Mouse (Mus musculus) cerebellum, postnatal 4 days (tissue): ENCODE results near the gene Pm20d1.
A peak's percentile ranks its signal among the peaks of the same experiment; 100 is the strongest.

Source experiments
- DNase-seq, 2 experiments: peaks; one replicate each; pipeline ENCODE4 v3.0.0; 2022; ENCODE audit warnings: low spot score in 2 of 2, mixed read lengths in 1 of 2

Pm20d1 gene

DNA sequence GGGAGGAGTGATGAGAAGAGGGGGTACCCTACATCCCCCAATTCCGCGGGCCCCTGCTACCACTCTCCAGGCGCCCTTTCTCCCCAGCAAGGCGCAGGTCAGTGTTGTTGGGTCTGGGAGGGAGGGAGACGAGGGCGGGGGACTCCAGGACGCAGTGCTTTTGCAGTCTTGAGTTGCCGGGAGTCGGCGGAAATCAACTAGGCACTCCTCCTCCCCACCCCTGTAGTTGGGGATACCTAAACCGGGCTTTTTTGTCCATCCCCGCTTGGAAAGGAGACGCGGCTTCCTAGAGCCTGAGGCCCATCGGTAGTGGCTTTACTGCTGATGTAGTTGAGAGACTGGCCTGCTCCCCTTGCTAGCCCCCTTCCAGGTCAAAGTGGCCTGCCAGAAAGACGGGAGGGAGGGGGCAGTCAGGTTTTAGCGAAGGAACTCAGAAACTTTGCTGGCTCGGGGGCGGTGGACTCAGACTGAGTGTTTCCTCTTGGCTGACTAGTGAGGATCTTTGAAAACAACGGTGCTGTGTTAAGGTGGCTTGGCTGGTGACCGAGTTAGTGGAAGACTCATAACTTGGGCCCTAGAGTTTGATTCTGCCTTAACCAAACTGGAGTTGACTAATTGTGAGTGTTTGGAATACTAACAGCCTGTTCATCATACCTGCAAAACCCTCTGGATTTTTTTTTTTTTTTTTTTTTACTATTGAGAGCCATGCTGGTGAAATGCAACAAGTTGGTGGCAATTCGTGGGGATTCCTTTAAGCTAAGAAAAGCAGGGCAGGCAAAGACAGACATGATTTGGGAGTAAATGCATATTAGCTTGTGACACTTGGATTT, 31.3 kb downstream of the Pm20d1 start:
- no peak for DNase-seq

DNA sequence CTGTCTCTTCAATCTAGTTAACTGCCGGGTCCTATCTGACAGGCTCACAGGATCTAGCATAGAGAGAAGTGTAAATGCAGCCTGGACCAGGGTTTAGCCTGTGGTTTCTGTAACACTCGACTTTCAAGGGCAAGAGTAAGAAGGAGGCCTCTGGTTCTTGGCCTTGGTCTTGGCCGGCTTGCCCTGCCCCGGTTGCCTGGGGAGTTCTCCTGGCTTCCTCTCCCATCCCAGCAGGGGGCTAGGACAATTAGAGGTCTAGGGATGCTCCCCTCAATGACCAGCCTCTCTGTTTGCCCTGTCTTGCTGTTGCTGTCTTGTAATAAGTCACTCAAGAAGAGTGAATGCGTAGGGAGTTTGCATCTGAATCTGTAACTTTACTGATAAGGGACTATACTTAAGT, 32.1 kb downstream of the Pm20d1 start:
- no peak for DNase-seq

- DNase-seq = no peak
Observed at GRCm38 (mm10) chr1:131830561-131830960, 33.4 kb downstream of the Pm20d1 start.

GRCm38 (mm10) chr1:131830971-131831641, 33.9 kb downstream of the Pm20d1 start:
- DNase-seq = no peak

DNA sequence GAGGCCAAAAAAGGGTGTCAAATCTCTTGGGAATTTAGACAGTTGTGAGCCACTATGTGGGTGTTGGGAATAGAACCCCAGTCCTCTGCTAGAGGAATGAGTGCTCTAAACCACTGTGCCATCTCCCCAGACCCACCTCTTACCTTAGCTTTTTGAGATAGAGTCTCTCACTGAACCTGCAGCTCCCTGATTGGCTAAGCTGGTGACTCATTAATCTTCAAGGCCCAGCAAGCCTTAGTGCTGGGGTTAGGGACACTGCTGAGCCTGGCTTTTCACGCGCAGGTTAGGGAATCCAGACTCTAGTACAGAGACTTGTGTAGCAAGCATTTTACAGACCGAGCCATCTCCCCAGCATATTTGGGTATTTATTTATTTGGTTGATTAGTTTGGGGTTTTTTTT, 39.9 kb downstream of the Pm20d1 start:
- no peak for DNase-seq

GRCm38 (mm10) chr1:131838542-131838941, 41.4 kb downstream of the Pm20d1 start:
- DNase-seq = no peak

- DNase-seq = peak in 1 of 2 experiments; percentile 26
Observed at GRCm38 (mm10) chr1:131839279-131839678, 42.1 kb downstream of the Pm20d1 start.

GRCm38 (mm10) chr1:131842221-131842620, 45.0 kb downstream of the Pm20d1 start:
- no peak for DNase-seq

DNA sequence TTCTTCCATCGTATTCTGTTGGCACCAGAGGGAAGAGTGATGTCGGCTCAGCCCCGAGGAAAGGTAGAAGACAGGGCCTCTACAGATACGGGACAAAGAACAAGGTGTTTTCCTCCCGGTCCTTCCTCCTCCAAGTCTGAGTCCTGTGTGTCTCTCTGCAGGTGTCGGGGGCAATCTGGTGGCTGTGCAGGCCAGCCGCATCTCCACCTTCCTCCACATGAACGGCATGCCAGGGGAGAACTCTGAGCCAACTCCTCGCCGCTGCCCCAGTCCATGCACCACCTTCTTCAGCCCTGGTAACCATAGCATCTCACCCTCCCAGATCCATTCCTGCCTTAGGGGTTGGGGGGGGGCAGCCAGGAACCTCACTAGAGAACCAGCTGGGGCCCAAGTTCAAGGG, 46.6 kb downstream of the Pm20d1 start:
- DNase-seq = no peak

- no peak for DNase-seq
Observed at GRCm38 (mm10) chr1:131844883-131845282, 47.7 kb downstream of the Pm20d1 start.

DNA sequence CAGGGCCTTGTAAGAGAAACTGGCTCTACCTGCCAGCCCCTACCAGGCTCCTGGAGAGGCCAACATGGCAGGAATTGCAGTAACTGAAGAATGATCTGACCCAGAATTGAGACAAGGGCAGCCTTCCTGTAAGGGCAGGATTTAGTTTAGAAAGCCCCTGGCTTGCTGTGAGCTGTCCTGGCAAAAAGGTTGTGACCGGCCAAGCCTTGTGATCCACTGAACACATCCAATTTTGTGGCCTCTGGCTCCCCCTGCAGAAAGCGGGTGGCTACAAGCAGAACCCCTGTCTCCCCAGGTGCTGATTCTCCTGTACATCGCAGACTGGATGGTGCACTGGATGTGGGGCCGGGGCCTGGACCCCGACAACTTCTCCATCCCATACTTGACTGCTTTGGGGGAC, 49.1 kb downstream of the Pm20d1 start:
- peak in 1 of 2 experiments; percentile 57 for DNase-seq

- no peak for DNase-seq
Observed at GRCm38 (mm10) chr1:131861811-131862210, 64.6 kb downstream of the Pm20d1 start.

DNA sequence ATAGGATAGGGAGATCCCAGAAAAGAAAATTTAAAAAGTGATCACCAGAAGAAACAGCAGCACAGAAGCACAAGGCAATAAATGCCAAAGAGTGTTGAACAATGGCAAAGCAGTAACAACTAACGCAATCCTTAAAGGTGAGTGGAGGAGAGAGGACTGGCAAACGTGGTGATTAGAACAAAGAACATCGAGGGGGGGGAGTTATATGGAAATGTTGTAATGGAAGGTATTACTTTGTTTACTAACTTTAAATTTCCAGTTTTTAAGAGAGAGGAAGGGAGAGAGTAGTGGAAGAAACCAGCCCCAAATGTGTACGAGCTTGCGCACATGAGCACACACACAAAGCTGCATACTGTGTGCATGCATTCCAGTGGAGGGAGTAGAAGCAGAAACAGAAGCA, 68.4 kb downstream of the Pm20d1 start:
- no peak for DNase-seq

DNA sequence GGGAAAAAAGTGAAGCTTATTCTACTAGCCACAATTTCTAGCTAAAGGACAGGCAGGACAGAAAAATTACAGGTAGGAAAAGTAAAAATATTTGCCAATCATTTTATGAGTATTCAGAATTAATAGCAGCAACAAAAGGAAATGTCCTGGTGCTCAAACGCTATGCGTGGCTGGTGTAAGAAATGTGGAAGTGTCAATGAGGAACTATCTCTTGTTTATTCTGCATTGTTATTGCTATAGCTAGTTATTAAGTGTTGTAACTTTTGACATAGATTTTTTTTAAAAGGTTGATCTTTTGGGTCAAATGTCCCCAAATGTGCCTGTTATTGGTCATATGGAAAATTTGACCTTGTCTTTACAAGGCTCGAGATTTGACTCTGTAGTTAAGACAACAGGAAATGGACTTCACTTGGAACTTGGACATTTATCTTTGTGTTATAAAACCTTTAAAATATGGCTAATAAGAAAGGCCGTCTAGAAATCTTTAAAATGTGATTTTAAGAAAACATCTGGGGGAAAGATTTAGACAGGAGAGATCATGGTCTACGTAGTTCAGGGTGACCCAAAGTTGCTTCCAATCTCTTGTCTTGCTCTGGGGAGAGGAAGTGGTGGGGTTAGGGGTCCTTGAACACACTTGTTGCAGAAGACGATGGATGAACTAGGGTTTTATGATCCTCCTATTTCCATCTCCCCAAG, 69.3 kb downstream of the Pm20d1 start:
- no peak for DNase-seq

DNA sequence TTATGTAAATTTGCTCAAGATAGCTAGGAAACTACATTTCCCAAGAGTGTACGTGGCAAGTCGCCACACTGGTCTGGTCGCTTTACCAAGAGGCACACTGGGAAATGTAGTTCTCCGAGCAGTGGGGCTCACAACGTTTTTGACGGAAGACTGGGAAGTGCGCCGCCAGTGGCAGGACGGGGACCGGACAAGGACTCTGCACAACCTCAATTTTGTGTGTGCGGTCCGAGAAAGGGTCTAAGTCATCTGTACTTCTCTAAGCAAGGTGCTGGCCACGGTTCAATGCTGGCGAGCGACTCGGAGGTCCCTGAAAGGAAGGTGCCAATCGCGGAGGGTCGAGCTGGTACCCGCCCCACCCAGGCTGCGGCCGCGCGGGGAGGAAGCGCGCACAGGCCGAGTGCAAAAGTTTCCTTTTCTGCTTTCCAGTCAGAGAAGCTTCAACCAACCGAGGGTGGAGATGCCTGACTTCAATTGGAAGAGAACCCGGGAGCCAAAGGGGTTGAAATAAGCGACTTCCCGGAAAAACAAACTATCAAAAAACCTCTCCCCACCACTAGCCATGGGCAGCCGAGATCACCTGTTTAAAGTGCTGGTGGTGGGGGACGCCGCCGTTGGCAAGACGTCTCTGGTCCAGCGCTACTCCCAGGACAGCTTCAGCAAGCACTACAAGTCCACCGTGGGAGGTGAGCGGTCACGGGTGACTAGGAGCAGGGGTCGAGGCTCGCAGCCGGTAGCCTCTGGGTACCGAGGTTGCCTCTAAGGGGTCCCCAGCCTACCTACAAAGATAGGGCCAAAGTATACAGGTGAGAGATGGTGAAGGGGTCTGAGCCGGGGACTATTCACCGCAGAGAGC, 70.1 kb downstream of the Pm20d1 start, which contains the start of gene Rab29:
Gene Rab29, plus strand, starts transcription at position 132 of the 853 bp plus-strand sequence.
- DNase-seq = peak; percentile 65 to 92

GRCm38 (mm10) chr1:131867946-131868290, 70.7 kb downstream of the Pm20d1 start:
- no peak for DNase-seq

GRCm38 (mm10) chr1:131869561-131869960, 72.4 kb downstream of the Pm20d1 start:
- DNase-seq = no peak
